Mouse (Mus musculus) spleen, adult 10 weeks (tissue): ENCODE measurements around the gene Ripk4. TPM values are rescaled to one million over a fixed set of nuclear protein-coding genes. Genes with fewer than 3 reads are reported as not detected.

Source experiments
- polyA plus RNA-seq: library from polyadenylated mRNA; stranded (reverse); fragments of 350-450 nt; fragmentation: Illumina TruSeq; extraction: RNeasy Lipid Tissue Mini Kit (QIAGEN cat#74804); gene quantifications from one replicate; pipeline ENCODE4 v1.2.3, GENCODE M21; 2015; ENCODE audit warnings: low replicate concordance; ENCODE audit not compliant: insufficient read depth

Ripk4 gene
- 0.22 TPM for polyA plus RNA-seq

DNA sequence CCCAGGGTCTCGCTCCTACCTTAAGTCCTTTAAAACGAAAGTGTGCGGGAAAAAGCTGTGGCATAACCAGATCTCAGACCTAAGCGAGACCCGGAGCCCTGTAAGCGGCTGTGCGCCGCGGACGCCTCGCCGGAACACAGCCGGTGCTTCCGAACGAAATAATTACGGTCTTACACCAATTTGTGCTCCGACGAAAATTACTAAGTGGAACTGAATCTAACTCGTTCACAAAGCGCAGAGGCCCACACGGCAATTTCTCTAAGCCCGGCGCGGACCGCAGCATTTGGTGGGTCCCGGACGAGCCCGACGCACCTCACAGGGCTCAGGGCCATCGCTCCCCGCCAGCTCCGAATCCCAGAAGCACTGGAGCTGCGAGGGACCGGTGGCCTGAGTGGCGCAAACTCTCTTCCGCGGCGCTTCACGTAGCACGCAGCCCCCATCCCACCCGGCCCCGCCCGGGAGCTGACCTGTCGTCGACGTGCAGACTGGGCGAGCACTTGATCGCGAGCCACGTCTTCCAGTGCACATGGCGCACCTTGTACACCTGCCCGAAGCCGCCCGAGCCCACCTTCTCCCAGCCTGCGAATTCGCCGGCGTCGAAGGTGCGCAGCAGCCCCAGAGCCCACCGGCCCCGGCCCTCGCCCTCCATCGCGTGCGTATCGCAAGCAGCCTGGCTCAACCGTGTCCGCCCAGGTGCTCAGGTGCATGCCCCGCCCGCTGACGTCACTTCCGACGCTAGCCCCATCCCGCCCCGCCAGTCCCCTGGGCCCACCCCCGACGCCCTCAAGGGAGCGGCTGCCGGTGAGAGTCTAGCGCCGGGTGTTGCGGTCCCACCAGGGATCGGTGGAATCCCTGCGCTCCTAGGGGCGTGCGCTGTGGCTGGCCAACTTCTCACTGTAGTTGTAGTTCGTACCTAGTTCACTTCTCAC, at the start of gene Ripk4:
TSS of gene Ripk4 (minus strand) at position 727 of the 929 bp plus-strand sequence.

Other genes with a start within 250 kb of the Ripk4 start
- gene Fam3b, start 249.0 kb downstream of the Ripk4 start, polyA plus RNA-seq, result not detected
- gene Tmprss2, start 152.6 kb downstream of the Ripk4 start, polyA plus RNA-seq, result not detected
- gene Prdm15, start 88.1 kb upstream of the Ripk4 start, polyA plus RNA-seq, result 13.4 TPM
- 16.5 TPM for gene C2cd2, start 198.8 kb upstream of the Ripk4 start, polyA plus RNA-seq
- gene Zbtb21, start 198.8 kb upstream of the Ripk4 start, polyA plus RNA-seq, result 13.7 TPM
- 47.6 TPM for gene B230307C23Rik, start 233.5 kb upstream of the Ripk4 start, polyA plus RNA-seq